Mouse (Mus musculus): ENCODE measurements at regions not wholly inside any gene's neighbourhood (a gene's known extent, or its start where the extent isn't known, plus 50 kb on each side); places are given as distances from the start of the nearest gene placed in this dataset.
A peak's percentile ranks its signal among the peaks of the same experiment; 100 is the strongest.

- DNase-seq (ENCODE audit: extremely low spot score in 1 of 2, low spot score in 1 of 2) = no peak
Measured at GRCm38 (mm10) chr12:70749651-70750050, 75.7 kb upstream of the Frmd6 start.

DNA sequence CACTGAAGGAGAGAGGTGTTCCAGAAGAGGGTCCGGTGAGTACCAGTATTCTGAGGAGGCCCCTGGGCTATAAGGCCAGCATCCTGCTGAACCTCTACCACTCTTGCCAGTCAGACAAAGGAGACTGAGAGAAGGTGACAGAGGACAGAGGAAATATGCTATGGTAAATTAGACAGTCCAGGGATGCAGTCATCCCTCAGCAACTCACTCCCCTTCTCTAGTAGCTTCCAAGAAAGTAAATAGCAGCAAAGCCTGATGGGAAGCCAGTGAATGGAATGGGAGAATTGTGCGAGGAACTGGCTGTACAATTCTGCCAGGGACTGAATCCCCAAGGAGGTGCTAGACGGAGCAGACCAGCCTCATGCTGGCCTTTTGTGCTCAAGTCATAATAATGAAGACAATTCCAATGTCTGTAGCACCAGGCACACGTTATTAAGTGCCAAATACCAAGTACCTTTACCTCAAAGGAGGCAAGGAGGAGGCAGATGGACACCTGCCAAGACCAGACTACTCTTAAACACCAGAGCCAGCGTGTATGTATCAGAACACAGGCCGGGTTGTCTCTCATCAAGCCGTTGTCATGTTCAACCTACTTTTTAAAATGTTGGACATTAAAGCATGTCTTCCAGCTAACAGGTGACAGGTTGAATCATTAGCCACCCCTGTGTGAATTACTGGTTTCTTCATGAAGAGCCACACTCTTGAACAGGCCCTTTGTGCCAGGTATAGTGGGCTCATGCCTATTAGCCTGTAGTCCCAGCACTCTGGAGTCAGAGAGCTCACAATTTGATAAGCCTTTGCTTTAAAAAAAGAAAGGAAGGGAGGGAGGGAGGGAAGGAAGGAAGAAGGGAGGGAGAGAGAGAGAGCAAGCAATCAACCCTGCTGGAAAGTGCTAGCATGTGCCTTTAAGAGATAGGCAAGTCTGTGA is 74.4 kb upstream of the Frmd6 start:
- no peak for DNase-seq (ENCODE audit: extremely low spot score in 1 of 2, low spot score in 1 of 2)

DNA sequence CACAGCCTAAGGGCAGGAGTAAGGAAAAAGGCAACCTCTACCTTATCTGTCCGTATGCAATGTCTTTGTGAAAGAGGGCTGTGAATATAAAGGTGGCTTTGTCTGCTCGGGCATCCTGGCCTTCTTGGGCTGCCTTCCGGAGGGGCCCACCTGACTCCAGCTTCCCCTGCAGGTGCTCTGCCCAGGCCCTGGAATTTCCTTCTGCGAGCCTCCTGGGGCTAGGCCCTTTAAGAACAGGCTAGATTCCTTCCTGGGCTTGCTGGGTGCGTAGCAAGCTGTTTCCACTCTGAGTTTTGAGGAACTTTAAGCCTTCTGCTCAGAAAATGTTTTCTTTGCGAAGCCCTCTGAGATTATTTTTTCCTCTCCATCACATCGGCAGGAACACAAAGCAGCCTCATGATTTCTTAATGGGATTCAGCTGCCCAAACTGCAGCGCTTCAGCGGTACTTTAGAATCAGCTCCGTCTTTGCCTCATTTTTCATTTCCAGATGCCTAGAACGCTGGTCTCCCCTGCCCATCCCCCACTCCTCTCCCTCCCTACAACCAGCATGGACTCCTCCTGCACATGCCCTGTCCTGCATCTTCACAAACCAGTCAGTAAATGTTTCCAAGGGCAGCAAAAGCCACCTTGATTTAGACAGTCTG is 72.9 kb upstream of the Frmd6 start:
- DNase-seq (ENCODE audit: extremely low spot score in 1 of 2, low spot score in 1 of 2) = peak in 1 of 2 experiments; percentile 28

GRCm38 (mm10) chr12:70752911-70753290 is 72.4 kb upstream of the Frmd6 start:
- no peak for DNase-seq (ENCODE audit: extremely low spot score in 1 of 2, low spot score in 1 of 2)

DNA sequence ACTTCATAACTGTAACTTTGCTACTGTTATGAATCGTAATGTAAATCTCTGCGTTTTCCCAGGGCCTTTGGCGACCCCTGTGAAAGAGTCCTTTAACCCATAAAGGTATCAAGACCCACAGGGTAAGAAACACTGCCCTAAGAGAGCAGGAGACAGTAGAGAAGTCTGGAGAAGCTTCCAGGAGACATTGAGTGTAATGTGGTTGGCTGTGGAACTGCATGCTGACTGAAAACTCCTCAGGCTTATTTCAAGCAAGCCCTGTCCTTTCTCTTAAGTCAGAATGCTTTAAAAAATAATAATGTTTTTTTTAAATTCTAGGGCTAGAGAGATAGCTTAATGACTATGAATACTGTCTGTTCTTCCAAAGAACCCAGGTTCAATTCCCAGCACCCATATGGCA is 71.9 kb upstream of the Frmd6 start:
- no peak for DNase-seq (ENCODE audit: extremely low spot score in 1 of 2, low spot score in 1 of 2)

DNA sequence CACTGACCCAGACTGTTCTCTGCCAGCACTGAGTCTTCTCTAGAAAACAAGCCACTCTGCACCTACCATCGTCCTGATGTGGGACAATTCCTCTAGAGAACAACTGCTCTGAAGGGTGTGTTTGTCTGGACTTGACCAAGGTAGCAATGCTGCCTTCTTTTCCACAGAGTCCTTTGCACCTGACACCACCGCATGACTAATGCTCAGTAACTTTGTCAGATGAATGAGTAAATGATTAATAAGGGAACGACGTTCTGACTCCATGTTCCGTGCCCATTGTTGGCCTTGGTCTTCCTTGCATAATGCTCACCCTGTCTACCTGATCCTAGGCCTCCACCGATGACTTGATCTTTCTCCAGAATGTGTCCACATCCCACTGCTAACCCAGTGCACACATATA is 67.2 kb upstream of the Frmd6 start:
- no peak for DNase-seq (ENCODE audit: extremely low spot score in 1 of 2, low spot score in 1 of 2)

DNA sequence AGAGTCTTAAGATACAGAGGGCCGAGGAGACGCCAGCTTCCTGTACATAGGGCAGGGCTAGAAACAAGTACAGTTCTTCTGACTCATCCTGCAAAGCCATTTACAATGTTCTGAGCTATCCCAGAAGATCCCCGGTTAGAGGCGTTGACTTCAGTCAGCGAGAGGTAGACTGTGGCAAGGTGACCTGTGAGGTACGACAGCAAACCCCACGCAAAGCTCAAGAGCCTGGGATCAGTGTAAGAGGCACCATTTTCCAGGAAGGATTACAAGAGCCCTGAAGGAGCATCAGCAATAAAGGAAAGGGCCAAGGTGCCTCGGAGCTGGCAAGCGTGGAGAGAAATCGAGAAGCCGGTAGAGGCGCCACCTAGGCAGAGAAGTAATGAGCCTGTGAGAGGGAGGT is 61.8 kb upstream of the Frmd6 start:
- DNase-seq (ENCODE audit: extremely low spot score in 1 of 2, low spot score in 1 of 2) = no peak

GRCm38 (mm10) chr12:70766319-70766718 is 59.0 kb upstream of the Frmd6 start:
- DNase-seq (ENCODE audit: extremely low spot score in 1 of 2, low spot score in 1 of 2) = no peak

DNA sequence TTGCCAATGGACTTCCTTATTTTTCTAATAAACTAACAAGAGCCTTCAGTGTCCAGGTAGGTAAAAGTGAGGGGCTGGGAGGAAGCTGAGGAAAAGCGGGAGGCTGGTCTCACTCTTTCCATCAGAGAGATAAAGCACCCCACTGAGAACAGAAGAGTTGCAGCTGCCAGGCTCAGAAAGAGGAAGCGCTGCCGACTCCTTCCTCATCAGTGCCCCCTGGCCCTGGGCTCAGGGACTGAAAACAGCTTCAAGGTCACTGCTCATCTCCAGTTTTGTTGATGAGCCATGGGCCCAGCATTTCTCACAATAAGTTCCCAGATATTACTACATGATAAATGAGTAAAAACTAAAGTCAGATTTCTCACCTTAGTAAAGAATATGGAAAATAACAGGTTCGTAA is 57.4 kb upstream of the Frmd6 start:
- DNase-seq (ENCODE audit: extremely low spot score in 1 of 2, low spot score in 1 of 2) = no peak

DNA sequence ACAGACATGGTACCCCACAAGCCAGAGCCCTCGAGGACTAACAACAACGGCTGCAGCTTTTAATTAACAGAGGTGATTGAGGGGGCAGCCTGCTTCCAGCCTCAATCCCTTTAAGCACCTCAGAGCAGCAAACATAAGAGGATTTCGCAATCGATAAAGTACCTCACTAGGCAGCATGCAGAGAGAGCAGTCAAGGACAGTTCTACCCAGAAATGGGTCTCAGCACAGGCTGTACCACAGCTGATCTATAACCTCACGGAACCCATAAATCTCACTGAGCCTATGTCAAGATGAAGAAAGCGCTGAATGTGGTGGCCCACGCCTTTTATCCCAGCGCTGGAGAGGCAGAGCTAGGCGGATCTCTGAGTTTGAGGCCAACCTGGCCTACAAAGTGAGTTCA is 56.6 kb upstream of the Frmd6 start:
- DNase-seq (ENCODE audit: extremely low spot score in 1 of 2, low spot score in 1 of 2) = no peak

GRCm38 (mm10) chr12:70769538-70770176 is 55.7 kb upstream of the Frmd6 start:
- DNase-seq (ENCODE audit: extremely low spot score in 1 of 2, low spot score in 1 of 2) = no peak

- no peak for DNase-seq (ENCODE audit: extremely low spot score in 1 of 2, low spot score in 1 of 2)
Measured at GRCm38 (mm10) chr12:70774006-70774405, 51.3 kb upstream of the Frmd6 start.

GRCm38 (mm10) chr12:70774816-70775591 is 50.3 kb upstream of the Frmd6 start:
- no peak for DNase-seq (ENCODE audit: extremely low spot score in 1 of 2, low spot score in 1 of 2)
